Mouse (Mus musculus): ENCODE results near the gene Ube2t. TPM values are rescaled to one million over a fixed set of nuclear protein-coding genes. Genes with fewer than 3 reads are reported as not detected.

The Ube2t gene
- polyA plus RNA-seq, 1 experiment from 2014 or later, result 40.6 TPM

- Histone ChIP-seq H3K36me3 (ENCODE audit: control insufficient read depth, insufficient read depth, low read length) (no peaks in the 10 kb centered on the region), H3K4me2 (replicated peaks; ENCODE audit: low read depth, low read length) (no peak overlapping the region), H3K9ac (ENCODE audit: low read depth, low read length) (no peak overlapping the region), H3K4me3 (ENCODE audit: low read length) (no peak overlapping the region), H3K9me3 (ENCODE audit: control insufficient read depth, low read length) (no peaks in the 10 kb centered on the region), H3K4me1 (ENCODE audit: control insufficient read depth, insufficient read depth, low read length) (no peaks in the 10 kb centered on the region), H3K27me3 (ENCODE audit: control insufficient read depth, insufficient read depth, low read length) (no peaks in the 10 kb centered on the region), H3K27ac (ENCODE audit: low read depth, low read length) (no peak overlapping the region)
- no peak for ATAC-seq (ENCODE audit: low FRiP score, low TSS enrichment)
- WGBS, result 89% methylated on average over 7 of the region's 7 CpGs
Observed at GRCm38 (mm10) chr1:134947590-134947989, 14.8 kb upstream of the Ube2t start.

DNA sequence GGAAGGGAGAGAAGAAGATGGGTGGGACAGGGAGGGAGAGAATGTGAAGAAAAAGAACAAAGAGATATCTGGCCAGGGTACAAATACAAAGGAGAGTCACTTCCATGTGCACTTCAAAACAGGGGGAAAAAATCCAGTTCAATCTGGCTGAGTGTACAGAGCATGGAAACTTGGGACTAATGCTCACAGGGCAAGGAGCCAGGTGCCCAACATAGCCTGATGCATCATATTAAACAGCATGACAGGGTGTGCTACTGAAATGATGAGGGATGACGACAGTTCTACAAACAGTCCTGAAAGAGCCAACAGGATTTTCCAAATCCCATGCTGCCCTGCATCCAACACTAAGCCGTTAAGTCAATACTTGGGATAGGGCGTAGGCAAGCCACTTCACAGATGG lies 12.4 kb upstream of the Ube2t start:
- no peak for ATAC-seq (ENCODE audit: low FRiP score, low TSS enrichment)
- 92% methylated on average over 3 of the region's 3 CpGs for WGBS
- Histone ChIP-seq H3K36me3 (ENCODE audit: control insufficient read depth, insufficient read depth, low read length) (no peaks in the 10 kb centered on the region), H3K9me3 (ENCODE audit: control insufficient read depth, low read length) (no peaks in the 10 kb centered on the region), H3K27ac (ENCODE audit: low read depth, low read length) (no peak overlapping the region), H3K9ac (ENCODE audit: low read depth, low read length) (no peak overlapping the region), H3K4me2 (replicated peaks; ENCODE audit: low read depth, low read length) (no peak overlapping the region), H3K4me3 (ENCODE audit: low read length) (no peak overlapping the region), H3K4me1 (ENCODE audit: control insufficient read depth, insufficient read depth, low read length) (no peaks in the 10 kb centered on the region), H3K27me3 (ENCODE audit: control insufficient read depth, insufficient read depth, low read length) (no peaks in the 10 kb centered on the region)

- H3K4me3 ChIP-seq (ENCODE audit: low read length), result peak overlapping the region; percentile 64
- H3K27me3 ChIP-seq (ENCODE audit: control insufficient read depth, insufficient read depth, low read length), result no peaks in the 10 kb centered on the region
- H3K9ac ChIP-seq (ENCODE audit: low read depth, low read length), result peak overlapping the region; percentile 86
- WGBS, result 5% methylated on average over 16 of the region's 16 CpGs
- H3K4me1 ChIP-seq (ENCODE audit: control insufficient read depth, insufficient read depth, low read length), result no peaks in the 10 kb centered on the region
- H3K36me3 ChIP-seq (ENCODE audit: control insufficient read depth, insufficient read depth, low read length), result no peaks in the 10 kb centered on the region
- H3K4me2 ChIP-seq (replicated peaks; ENCODE audit: low read depth, low read length), result peak overlapping the region; percentile 72
- H3K27ac ChIP-seq (ENCODE audit: low read depth, low read length), result peak overlapping the region; percentile 76; the same call in 1 of the 2 replicates
- H3K9me3 ChIP-seq (ENCODE audit: control insufficient read depth, low read length), result no peaks in the 10 kb centered on the region
- ATAC-seq (ENCODE audit: low FRiP score, low TSS enrichment), result peak; percentile 59
Observed at GRCm38 (mm10) chr1:134955050-134955636, 7.2 kb upstream of the Ube2t start.

DNA sequence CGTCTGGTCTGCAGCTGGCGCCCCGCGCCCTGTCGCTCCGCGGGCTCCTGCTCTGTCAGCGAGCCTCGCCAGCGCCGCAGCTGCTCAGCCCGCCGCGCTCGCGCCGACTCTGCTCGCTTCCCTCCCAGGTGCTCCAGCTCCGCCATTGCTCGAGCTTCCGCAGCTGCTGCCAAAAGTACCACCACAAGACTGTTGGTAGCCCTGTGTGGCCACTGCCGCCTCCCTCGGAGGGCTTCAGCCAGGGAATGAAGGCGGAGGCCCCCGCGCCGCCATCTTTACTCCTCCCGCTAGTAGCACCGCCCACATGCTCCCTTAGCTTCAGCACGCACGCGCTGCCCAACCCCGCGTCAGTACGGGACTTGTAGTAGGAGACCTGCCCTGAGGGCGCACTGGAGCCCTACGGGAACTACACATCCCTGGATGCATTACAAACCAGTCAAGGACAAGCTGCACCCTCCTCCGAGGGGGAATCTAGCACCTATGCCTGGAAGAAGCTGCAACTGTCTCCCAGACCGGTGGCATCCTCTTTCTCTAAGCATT lies 6.7 kb upstream of the Ube2t start, which contains the start of gene Ppp1r12b:
Gene Ppp1r12b, minus strand, starts transcription at position 306 of the 540 bp plus-strand sequence.
- H3K9me3 ChIP-seq (ENCODE audit: control insufficient read depth, low read length), result no peaks in the 10 kb centered on the region
- H3K27me3 ChIP-seq (ENCODE audit: control insufficient read depth, insufficient read depth, low read length), result no peaks in the 10 kb centered on the region
- H3K4me2 ChIP-seq (replicated peaks; ENCODE audit: low read depth, low read length), result peak within 1 kb of the TSS; percentile 72
- peak within 1 kb of the TSS; percentile 64 for H3K4me3 ChIP-seq (ENCODE audit: low read length)
- H3K27ac ChIP-seq (ENCODE audit: low read depth, low read length), result peak within 1 kb of the TSS; percentile 76
- ATAC-seq (ENCODE audit: low FRiP score, low TSS enrichment), result peak; percentile 99
- no peaks in the 10 kb centered on the region for H3K36me3 ChIP-seq (ENCODE audit: control insufficient read depth, insufficient read depth, low read length)
- WGBS, result under 1% methylated on average over 39 of the region's 39 CpGs
- peak within 1 kb of the TSS; percentile 86 for H3K9ac ChIP-seq (ENCODE audit: low read depth, low read length)
- no peaks in the 10 kb centered on the region for H3K4me1 ChIP-seq (ENCODE audit: control insufficient read depth, insufficient read depth, low read length)

- Histone ChIP-seq H3K27ac (ENCODE audit: low read depth, low read length) (no peak overlapping the region), H3K9ac (ENCODE audit: low read depth, low read length) (no peak overlapping the region), H3K4me2 (replicated peaks; ENCODE audit: low read depth, low read length) (no peak overlapping the region), H3K4me3 (ENCODE audit: low read length) (no peak overlapping the region), H3K36me3 (ENCODE audit: control insufficient read depth, insufficient read depth, low read length) (no peaks in the 10 kb centered on the region), H3K27me3 (ENCODE audit: control insufficient read depth, insufficient read depth, low read length) (no peaks in the 10 kb centered on the region), H3K9me3 (ENCODE audit: control insufficient read depth, low read length) (no peaks in the 10 kb centered on the region), H3K4me1 (ENCODE audit: control insufficient read depth, insufficient read depth, low read length) (no peaks in the 10 kb centered on the region)
- no peak for ATAC-seq (ENCODE audit: low FRiP score, low TSS enrichment)
- WGBS, result 61% methylated on average over 7 of the region's 7 CpGs
Observed at GRCm38 (mm10) chr1:134960634-134961033, 1.7 kb upstream of the Ube2t start.

DNA sequence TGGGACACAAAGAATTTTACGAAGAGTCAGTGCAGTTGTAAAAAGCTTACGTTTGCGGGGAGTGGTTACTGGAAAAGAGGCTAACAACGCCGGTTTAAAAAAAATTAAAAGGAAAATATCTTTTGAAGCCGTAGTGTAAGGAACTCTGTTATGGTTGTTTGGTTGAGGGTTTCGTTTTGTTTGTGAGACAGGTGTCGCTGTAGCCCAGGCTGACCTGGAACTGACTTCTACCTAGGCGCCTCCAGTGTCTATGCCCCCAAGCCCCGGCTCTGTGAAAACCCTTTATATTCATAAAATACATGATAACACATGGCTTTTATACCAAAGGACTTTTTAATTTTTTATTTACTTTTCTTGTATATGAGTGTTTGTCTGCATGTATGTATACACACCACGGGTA lies 456 bp downstream of the Ube2t start:
- H3K4me2 ChIP-seq (replicated peaks; ENCODE audit: low read depth, low read length), result peak overlapping the region; percentile 66
- H3K27me3 ChIP-seq (ENCODE audit: control insufficient read depth, insufficient read depth, low read length), result no peaks in the 10 kb centered on the region
- ATAC-seq (ENCODE audit: low FRiP score, low TSS enrichment), result peak; percentile 41; the same call in 1 of the 2 replicates
- peaks cover 3% of the 10 kb centered on the region; the same call in 1 of the 2 replicates for H3K36me3 ChIP-seq (ENCODE audit: control insufficient read depth, insufficient read depth, low read length)
- peak overlapping the region; percentile 62 for H3K4me3 ChIP-seq (ENCODE audit: low read length)
- H3K27ac ChIP-seq (ENCODE audit: low read depth, low read length), result no peak overlapping the region
- H3K9ac ChIP-seq (ENCODE audit: low read depth, low read length), result peak overlapping the region; percentile 66
- no peaks in the 10 kb centered on the region for H3K9me3 ChIP-seq (ENCODE audit: control insufficient read depth, low read length)
- WGBS, result 3% methylated on average over 11 of the region's 11 CpGs
- no peaks in the 10 kb centered on the region for H3K4me1 ChIP-seq (ENCODE audit: control insufficient read depth, insufficient read depth, low read length)

DNA sequence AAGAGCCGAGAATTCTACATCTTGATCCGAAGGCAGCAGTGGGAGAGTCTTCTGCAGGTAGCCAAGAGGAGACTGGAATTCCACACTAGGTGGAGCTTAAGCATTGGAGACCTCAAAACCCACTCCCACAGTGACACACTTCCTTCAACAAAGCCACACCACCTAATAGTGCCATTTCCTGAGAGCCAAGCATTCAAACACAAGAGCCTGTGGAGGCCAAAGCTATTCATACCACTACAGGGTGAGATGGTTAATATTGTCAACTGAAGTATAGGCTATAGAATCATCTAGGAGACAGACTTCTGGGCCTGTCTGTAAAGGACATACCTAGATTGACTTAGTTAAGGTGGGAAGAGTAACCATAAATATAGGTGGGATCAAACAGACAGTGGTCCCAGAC lies 3.1 kb downstream of the Ube2t start:
- no peaks in the 10 kb centered on the region for H3K4me1 ChIP-seq (ENCODE audit: control insufficient read depth, insufficient read depth, low read length)
- no peaks in the 10 kb centered on the region for H3K27me3 ChIP-seq (ENCODE audit: control insufficient read depth, insufficient read depth, low read length)
- H3K4me2 ChIP-seq (replicated peaks; ENCODE audit: low read depth, low read length), result no peak overlapping the region
- ATAC-seq (ENCODE audit: low FRiP score, low TSS enrichment), result no peak
- no peak overlapping the region for H3K9ac ChIP-seq (ENCODE audit: low read depth, low read length)
- WGBS, result 90% methylated on average over 2 of the region's 2 CpGs
- peaks cover 25% of the 10 kb centered on the region for H3K36me3 ChIP-seq (ENCODE audit: control insufficient read depth, insufficient read depth, low read length)
- H3K9me3 ChIP-seq (ENCODE audit: control insufficient read depth, low read length), result no peaks in the 10 kb centered on the region
- no peak overlapping the region for H3K27ac ChIP-seq (ENCODE audit: low read depth, low read length)
- H3K4me3 ChIP-seq (ENCODE audit: low read length), result no peak overlapping the region

- Histone ChIP-seq H3K4me2 (replicated peaks; ENCODE audit: low read depth, low read length) (no peak overlapping the region), H3K4me3 (ENCODE audit: low read length) (no peak overlapping the region), H3K27me3 (ENCODE audit: control insufficient read depth, insufficient read depth, low read length) (no peaks in the 10 kb centered on the region), H3K4me1 (ENCODE audit: control insufficient read depth, insufficient read depth, low read length) (no peaks in the 10 kb centered on the region), H3K27ac (ENCODE audit: low read depth, low read length) (no peak overlapping the region), H3K9ac (ENCODE audit: low read depth, low read length) (no peak overlapping the region), H3K9me3 (ENCODE audit: control insufficient read depth, low read length) (no peaks in the 10 kb centered on the region), H3K36me3 (ENCODE audit: control insufficient read depth, insufficient read depth, low read length) (peaks cover 51% of the 10 kb centered on the region)
- no peak for ATAC-seq (ENCODE audit: low FRiP score, low TSS enrichment)
- WGBS, result 91% methylated on average over 1 of the region's 1 CpGs
Observed at GRCm38 (mm10) chr1:134972920-134973319, 10.6 kb downstream of the Ube2t start.

DNA sequence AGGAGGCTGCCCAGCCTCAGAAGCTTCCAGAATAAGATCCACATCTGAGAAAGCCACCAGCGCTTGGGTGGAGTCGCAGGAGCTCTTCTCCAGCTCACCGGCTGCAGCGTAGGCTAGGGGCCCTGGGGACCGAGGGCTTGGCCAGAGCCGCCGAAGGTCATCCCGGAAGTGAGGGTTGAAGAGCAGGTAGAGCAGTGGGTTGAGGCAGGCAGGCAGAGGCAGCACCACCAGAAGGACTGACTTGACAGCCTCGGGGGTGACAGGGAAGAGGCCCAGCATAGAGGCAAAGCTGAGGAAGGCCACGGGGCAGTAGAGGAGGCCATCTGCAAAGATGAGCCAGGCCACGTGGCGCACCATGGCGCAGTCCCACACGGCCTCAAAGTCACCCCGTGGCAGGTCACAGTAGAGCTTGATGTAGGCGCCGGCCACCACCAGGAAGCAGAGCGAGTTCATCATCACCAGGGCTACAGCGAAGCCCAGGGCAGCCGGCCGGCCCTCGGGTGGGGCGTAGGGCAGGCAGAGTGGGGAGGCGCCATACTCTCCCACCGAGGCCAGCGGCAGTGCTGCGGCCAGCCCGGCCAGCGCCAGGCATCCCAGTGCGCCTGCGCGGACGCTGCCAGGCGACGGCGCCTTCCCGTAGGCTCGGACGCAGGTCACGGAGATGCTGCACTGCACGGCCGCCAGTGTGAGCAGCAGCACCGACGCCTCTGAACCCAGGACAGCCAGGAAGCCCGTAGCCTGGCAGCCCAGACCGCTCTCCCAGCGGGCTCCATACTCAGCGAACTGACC lies 25.0 kb downstream of the Ube2t start:
- peak; percentile 44 for ATAC-seq (ENCODE audit: low FRiP score, low TSS enrichment)
- Histone ChIP-seq H3K36me3 (ENCODE audit: control insufficient read depth, insufficient read depth, low read length) (no peaks in the 10 kb centered on the region), H3K27ac (ENCODE audit: low read depth, low read length) (no peak overlapping the region), H3K4me2 (replicated peaks; ENCODE audit: low read depth, low read length) (peak overlapping the region; percentile 74), H3K9ac (ENCODE audit: low read depth, low read length) (peak overlapping the region; percentile 40), H3K9me3 (ENCODE audit: control insufficient read depth, low read length) (no peaks in the 10 kb centered on the region), H3K4me3 (ENCODE audit: low read length) (peak overlapping the region; percentile 34), H3K4me1 (ENCODE audit: control insufficient read depth, insufficient read depth, low read length) (peaks cover 8% of the 10 kb centered on the region), H3K27me3 (ENCODE audit: control insufficient read depth, insufficient read depth, low read length) (no peaks in the 10 kb centered on the region; the same call in 1 of the 2 replicates)
- WGBS, result 32% methylated on average over 48 of the region's 48 CpGs
